Mouse (Mus musculus) midbrain, embryonic 11.5 days (tissue): ENCODE data around the gene 1810037I17Rik. TPM values are rescaled to one million over a fixed set of nuclear protein-coding genes. Genes with fewer than 3 reads are reported as not detected.

Experiments
- ATAC-seq: fragments of 200-750 bp; cut with Nextera tagmentation; 2 replicates; pipeline ENCODE4 v1.8.0; 2017; ENCODE audit warnings: moderate TSS enrichment, moderate library complexity; ENCODE audit not compliant: low FRiP score
- DNase-seq: peaks from one replicate; pipeline ENCODE4 v3.0.0; 2015; ENCODE audit warnings: low spot score; ENCODE audit errors: missing footprints
- H3K27ac ChIP-seq: fragments of 300-500 bp; sonication (generic); 2 replicates; pipeline ENCODE4 v1.5.1; 2014; ENCODE audit warnings: low read depth, low read length
- H3K27me3 ChIP-seq: fragments of 300-500 bp; sonication (generic); 2 replicates; pipeline ENCODE4 v1.6.1; 2014; ENCODE audit warnings: mild to moderate bottlenecking, low read length, moderate library complexity, mixed read lengths; ENCODE audit not compliant: control insufficient read depth, insufficient read depth
- H3K36me3 ChIP-seq: fragments of 300-500 bp; sonication (generic); 2 replicates; pipeline ENCODE4 v1.6.1; 2014; ENCODE audit warnings: mild to moderate bottlenecking, low read length, moderate library complexity, mixed read lengths; ENCODE audit not compliant: control insufficient read depth, insufficient read depth
- H3K4me1 ChIP-seq: fragments of 300-500 bp; sonication (generic); 2 replicates; pipeline ENCODE4 v1.6.1; 2014; ENCODE audit warnings: low read length; ENCODE audit not compliant: control insufficient read depth, insufficient read depth
- H3K4me2 ChIP-seq: fragments of 300-500 bp; sonication (generic); 2 replicates; pipeline ENCODE4 v1.6.1; 2014; ENCODE audit warnings: mild to moderate bottlenecking, moderate library complexity
- H3K4me3 ChIP-seq: fragments of 300-500 bp; sonication (generic); 2 replicates; pipeline ENCODE4 v1.5.1; 2014; ENCODE audit warnings: low read depth, low read length
- H3K9ac ChIP-seq: fragments of 300-500 bp; sonication (generic); 2 replicates; pipeline ENCODE4 v1.6.1; 2014; ENCODE audit warnings: low read length
- H3K9me3 ChIP-seq: fragments of 300-500 bp; sonication (generic); 2 replicates; pipeline ENCODE4 v1.6.1; 2016; ENCODE audit warnings: low read length; ENCODE audit not compliant: control insufficient read depth
- WGBS: fragments of 180-500 bp; shearing (Covaris S2); extraction: QIAGEN DNeasy Blood & Tissue Kit; methylation state at CpG from one replicate; pipeline ENCODE4 v1.1.7; 2014; 5-methylcytosine and 5-hydroxymethylcytosine counted together
- polyA plus RNA-seq: library from polyadenylated mRNA; unstranded; fragments of >200 nt; fragmentation: Nextera tagmentation; extraction: Ambion mirVana; gene quantifications from 2 replicates; pipeline ENCODE4 v1.2.1, GENCODE M21; 2014

1810037I17Rik gene
- polyA plus RNA-seq, 1 experiment from 2014 or later: 97.9 TPM

GRCm38 (mm10) chr3:122968391-122968790 lies 44.4 kb downstream of the 1810037I17Rik start:
- Histone ChIP-seq H3K9me3 (no peaks in the 10 kb centered on the region), H3K27me3 (no peaks in the 10 kb centered on the region), H3K4me3 (no peak overlapping the region), H3K9ac (no peak overlapping the region), H3K4me1 (no peaks in the 10 kb centered on the region), H3K4me2 (no peak overlapping the region), H3K27ac (no peak overlapping the region), H3K36me3 (no peaks in the 10 kb centered on the region)
- WGBS: 92% methylated on average over 9 of the region's 9 CpGs
- DNase-seq: peak; percentile 64
- no peak for ATAC-seq

DNA sequence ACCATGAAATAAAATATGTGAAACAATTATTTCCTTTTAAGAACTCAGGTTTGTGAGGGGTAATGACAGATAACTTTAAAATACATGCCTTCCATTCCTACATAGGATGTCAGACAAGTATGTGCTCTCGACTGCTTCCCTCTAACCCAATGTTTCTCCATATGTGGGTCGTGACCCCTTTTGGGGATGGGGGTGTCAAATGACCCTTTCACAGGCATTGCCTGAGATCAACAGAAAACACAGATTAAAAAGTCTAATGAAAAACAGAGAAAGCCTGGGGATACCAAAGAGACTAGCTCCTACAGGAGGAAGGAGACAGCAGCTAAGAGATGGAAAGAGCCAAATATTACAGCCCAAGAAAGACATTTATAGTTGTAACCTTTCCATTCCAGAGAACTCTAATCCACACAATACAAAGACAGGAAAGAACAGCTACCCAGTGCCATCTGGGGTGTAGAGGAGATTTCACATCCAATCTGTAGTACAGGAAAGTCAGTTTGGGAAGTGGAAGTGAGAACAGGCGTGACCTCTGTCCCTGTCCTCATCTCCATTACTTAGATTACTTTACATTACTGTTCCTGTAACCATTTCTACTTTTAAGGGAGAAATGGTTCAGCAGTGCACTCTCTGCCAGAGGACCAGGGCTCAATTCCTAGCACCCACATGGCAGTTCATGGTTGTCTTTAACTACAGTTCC lies 48.3 kb downstream of the 1810037I17Rik start:
- H3K4me1 ChIP-seq: no peaks in the 10 kb centered on the region
- H3K9me3 ChIP-seq: no peaks in the 10 kb centered on the region
- H3K4me2 ChIP-seq: no peak overlapping the region
- DNase-seq (peak; percentile 49), ATAC-seq (no peak)
- H3K27ac ChIP-seq: no peak overlapping the region
- 66% methylated on average over 3 of the region's 3 CpGs for WGBS
- no peaks in the 10 kb centered on the region for H3K27me3 ChIP-seq
- H3K4me3 ChIP-seq: no peak overlapping the region
- H3K9ac ChIP-seq: no peak overlapping the region
- no peaks in the 10 kb centered on the region for H3K36me3 ChIP-seq

DNA sequence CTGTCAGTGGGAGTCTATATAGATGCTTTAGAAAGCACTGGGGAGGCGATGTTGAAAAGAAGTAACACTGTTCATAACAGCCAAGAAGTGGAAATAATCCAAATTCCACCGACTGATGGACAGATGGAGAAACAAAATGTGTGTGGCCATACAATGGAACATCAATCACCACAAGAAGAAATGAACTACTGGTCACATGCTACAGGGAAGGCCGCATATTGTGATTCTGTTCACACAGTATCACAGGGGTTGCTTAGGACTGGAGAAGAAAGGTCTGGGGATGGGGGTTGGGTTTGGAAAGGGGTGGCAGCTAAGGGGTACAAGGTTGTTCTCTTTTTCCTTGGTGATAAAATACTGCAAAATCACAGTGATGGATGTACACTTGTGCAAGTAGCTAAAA lies 50.8 kb downstream of the 1810037I17Rik start:
- H3K4me2 ChIP-seq: no peak overlapping the region
- H3K36me3 ChIP-seq: no peaks in the 10 kb centered on the region
- H3K9me3 ChIP-seq: no peaks in the 10 kb centered on the region
- no peak for ATAC-seq
- H3K27ac ChIP-seq: no peak overlapping the region
- H3K4me3 ChIP-seq: no peak overlapping the region
- H3K9ac ChIP-seq: no peak overlapping the region
- H3K27me3 ChIP-seq: no peaks in the 10 kb centered on the region
- H3K4me1 ChIP-seq: no peaks in the 10 kb centered on the region
- DNase-seq: no peak
- WGBS: 79% methylated on average over 3 of the region's 3 CpGs

DNA sequence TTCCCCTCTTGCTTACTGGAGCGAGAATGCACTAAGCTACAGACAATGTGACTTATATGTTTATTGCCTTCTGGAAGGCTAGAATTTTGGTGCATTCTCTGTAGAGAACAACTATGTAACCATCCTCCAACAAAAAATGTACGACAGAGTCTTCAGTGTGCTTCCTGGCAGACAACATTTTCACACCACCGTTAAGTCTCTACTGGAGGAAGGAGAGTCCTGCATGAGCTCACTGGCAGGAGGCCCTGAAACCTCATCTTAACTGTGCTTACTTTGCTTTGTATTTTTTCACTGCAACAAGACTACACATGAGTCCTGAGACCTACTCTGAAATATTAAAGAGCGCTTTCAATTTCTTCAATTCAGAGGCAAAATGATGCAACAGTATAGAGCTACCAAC lies 51.4 kb downstream of the 1810037I17Rik start:
- no peak overlapping the region for H3K27ac ChIP-seq
- ATAC-seq: no peak
- WGBS: 90% methylated on average over 4 of the region's 4 CpGs

More for the DNA sequence above, 51.4 kb downstream of the 1810037I17Rik start:
- Histone ChIP-seq H3K9ac (no peak overlapping the region), H3K4me3 (no peak overlapping the region), H3K36me3 (no peaks in the 10 kb centered on the region), H3K9me3 (no peaks in the 10 kb centered on the region), H3K4me2 (no peak overlapping the region), H3K4me1 (no peaks in the 10 kb centered on the region), H3K27me3 (no peaks in the 10 kb centered on the region)
- DNase-seq: no peak

Other genes starting within 250 kb of the 1810037I17Rik start
- gene Pde5a, start 195.3 kb upstream of the 1810037I17Rik start, polyA plus RNA-seq: 3.8 and 4.6 TPM in 2 replicates
- not detected in 2 replicates for gene Fabp2, start 29.1 kb upstream of the 1810037I17Rik start, polyA plus RNA-seq
- not detected in 2 replicates for gene Gm10959, start 4.8 kb upstream of the 1810037I17Rik start, polyA plus RNA-seq
- 3.4 and 3.7 TPM in 2 replicates for gene Usp53, start 60.3 kb downstream of the 1810037I17Rik start, polyA plus RNA-seq
- gene Myoz2, start 110.8 kb downstream of the 1810037I17Rik start, polyA plus RNA-seq: not detected in 2 replicates